Mouse (Mus musculus): ENCODE data around the gene Klhdc8a. TPM values are rescaled to one million over a fixed set of nuclear protein-coding genes. Genes with fewer than 3 reads are reported as not detected.
"Not testable (repeated sequence)": the region's sequence is repeated elsewhere in the genome, so short reads cannot be mapped to it uniquely, and the experiment has no call there.

Gene Klhdc8a
- polyA plus RNA-seq, 1 experiment from 2014 or later: 0.47 TPM

- Histone ChIP-seq H3K4me3 (no peak overlapping the region), H3K36me3 (no peaks in the 10 kb centered on the region), H3K27me3 (no peaks in the 10 kb centered on the region), H3K9ac (no peak overlapping the region; the same call in 1 of the 2 replicates), H3K4me1 (peaks cover 25% of the 10 kb centered on the region), H3K4me2 (replicated peaks) (no peak overlapping the region), H3K27ac (no peak overlapping the region), H3K9me3 (no peaks in the 10 kb centered on the region)
- ATAC-seq (ENCODE audit: insufficient number of reproducible peaks, insufficient read depth, low FRiP score, low TSS enrichment): no peak
- 58% methylated on average over 12 of the region's 12 CpGs for WGBS
Measured at GRCm38 (mm10) chr1:132335378-132335965, 37.0 kb downstream of the Klhdc8a start.

DNA sequence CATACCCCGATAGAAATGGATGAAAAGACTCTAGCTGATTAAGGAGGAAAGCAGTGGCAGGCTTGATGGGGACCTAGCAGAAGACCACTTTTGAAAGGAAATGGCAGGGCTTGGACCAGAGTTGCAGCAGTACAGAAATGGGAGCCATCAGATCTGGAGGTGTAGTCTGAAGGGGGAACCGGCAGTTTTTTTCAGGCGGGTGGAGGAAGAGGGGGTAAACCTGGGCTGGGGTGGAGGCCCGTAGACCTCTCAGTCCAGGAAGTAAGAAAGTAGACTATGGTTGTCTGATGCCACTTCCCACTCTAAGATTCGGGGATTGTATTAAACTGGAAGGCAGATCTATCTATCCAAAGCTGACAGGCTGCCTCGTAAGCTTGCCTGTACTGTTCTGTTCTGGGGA, 38.5 kb downstream of the Klhdc8a start:
- H3K36me3 ChIP-seq: no peaks in the 10 kb centered on the region
- H3K4me3 ChIP-seq: no peak overlapping the region
- no peak overlapping the region for H3K4me2 ChIP-seq (replicated peaks)
- WGBS: 72% methylated on average over 6 of the region's 6 CpGs
- ATAC-seq (ENCODE audit: insufficient number of reproducible peaks, insufficient read depth, low FRiP score, low TSS enrichment): no peak
- H3K4me1 ChIP-seq: peaks cover 25% of the 10 kb centered on the region
- no peaks in the 10 kb centered on the region for H3K9me3 ChIP-seq
- H3K27ac ChIP-seq: no peak overlapping the region
- no peaks in the 10 kb centered on the region for H3K27me3 ChIP-seq
- H3K9ac ChIP-seq: no peak overlapping the region

DNA sequence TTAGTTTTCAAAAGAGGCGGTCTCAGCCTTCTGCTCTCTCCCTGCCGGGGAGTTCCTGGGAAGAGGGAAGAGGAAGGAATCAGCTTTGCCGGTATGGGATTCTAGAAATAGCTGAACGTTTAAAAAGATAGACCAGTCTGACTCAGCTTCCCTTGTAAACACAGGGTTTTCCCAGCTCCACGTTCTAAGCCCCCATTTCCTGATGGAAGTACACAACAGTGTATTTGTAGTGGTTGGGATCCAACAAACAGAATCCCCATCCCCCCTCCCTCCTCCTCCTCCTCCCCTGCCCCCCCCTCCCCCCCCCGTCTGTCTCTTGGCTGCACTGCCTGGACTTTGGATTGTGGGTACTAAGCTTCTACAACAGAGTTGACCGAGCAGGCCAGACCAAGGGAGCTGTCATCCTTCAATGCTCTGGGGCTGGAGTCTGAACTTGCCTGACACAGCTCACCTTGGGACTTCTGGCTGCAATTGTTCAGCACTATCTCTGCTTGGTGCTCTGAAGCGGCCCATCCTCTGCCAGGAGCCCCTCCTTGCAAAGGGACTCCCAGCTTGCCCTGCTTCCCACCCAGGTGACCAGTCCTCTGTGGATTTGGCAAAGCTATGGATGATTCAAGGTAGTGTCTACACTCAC, 39.7 kb downstream of the Klhdc8a start:
- H3K27me3 ChIP-seq: no peaks in the 10 kb centered on the region
- no peak overlapping the region for H3K9ac ChIP-seq
- 44% methylated on average over 8 of the region's 8 CpGs for WGBS
- no peaks in the 10 kb centered on the region for H3K36me3 ChIP-seq
- no peak overlapping the region for H3K4me2 ChIP-seq (replicated peaks)
- H3K4me1 ChIP-seq: peaks cover 25% of the 10 kb centered on the region
- no peak overlapping the region for H3K27ac ChIP-seq
- ATAC-seq (ENCODE audit: insufficient number of reproducible peaks, insufficient read depth, low FRiP score, low TSS enrichment): no peak
- no peak overlapping the region for H3K4me3 ChIP-seq
- H3K9me3 ChIP-seq: no peaks in the 10 kb centered on the region

- H3K9me3 ChIP-seq: no peaks in the 10 kb centered on the region
- ATAC-seq (ENCODE audit: insufficient number of reproducible peaks, insufficient read depth, low FRiP score, low TSS enrichment): no peak
- no peak overlapping the region for H3K4me3 ChIP-seq
- no peaks in the 10 kb centered on the region for H3K36me3 ChIP-seq
- whole genome bisulfite sequencing: 46% methylated on average over 5 of the region's 5 CpGs
- no peaks in the 10 kb centered on the region for H3K4me1 ChIP-seq
- H3K27ac ChIP-seq: no peak overlapping the region
- H3K27me3 ChIP-seq: no peaks in the 10 kb centered on the region
- H3K4me2 ChIP-seq (replicated peaks): no peak overlapping the region
- no peak overlapping the region for H3K9ac ChIP-seq
Measured at GRCm38 (mm10) chr1:132341731-132342501, 43.5 kb downstream of the Klhdc8a start.

DNA sequence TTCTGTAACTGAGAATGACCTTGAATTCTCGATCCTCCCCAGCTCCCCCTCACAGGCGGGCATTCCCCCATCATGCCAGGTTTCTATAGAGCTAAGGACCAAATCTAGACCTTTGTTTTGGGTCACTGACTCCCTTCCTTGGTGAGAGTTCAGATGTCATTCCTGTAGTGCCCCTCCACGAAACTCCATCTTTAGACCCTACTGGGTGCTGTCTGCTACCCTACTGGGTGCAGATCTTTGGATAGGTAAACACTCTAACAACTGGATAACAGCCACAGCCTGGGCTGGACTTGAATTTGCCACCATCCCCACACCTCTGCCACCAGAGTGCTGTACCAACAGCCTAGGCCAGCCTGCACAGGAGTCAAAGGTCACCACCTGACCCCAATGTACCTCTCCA, 44.1 kb downstream of the Klhdc8a start:
- no peak for ATAC-seq (ENCODE audit: insufficient number of reproducible peaks, insufficient read depth, low FRiP score, low TSS enrichment)
- Histone ChIP-seq H3K36me3 (no peaks in the 10 kb centered on the region), H3K9ac (no peak overlapping the region), H3K4me2 (replicated peaks) (no peak overlapping the region), H3K27ac (no peak overlapping the region), H3K4me1 (no peaks in the 10 kb centered on the region), H3K9me3 (no peaks in the 10 kb centered on the region), H3K4me3 (no peak overlapping the region), H3K27me3 (no peaks in the 10 kb centered on the region)
- WGBS: 68% methylated on average over 3 of the region's 3 CpGs

GRCm38 (mm10) chr1:132343191-132343590, 44.8 kb downstream of the Klhdc8a start:
- H3K27me3 ChIP-seq: no peaks in the 10 kb centered on the region
- WGBS: 85% methylated on average over 2 of the region's 2 CpGs

GRCm38 (mm10) chr1:132343656-132344055, 45.2 kb downstream of the Klhdc8a start:
- 73% methylated on average over 1 of the region's 1 CpGs for WGBS
- no peak overlapping the region for H3K27ac ChIP-seq
- H3K9ac ChIP-seq: no peak overlapping the region
- ATAC-seq (ENCODE audit: insufficient number of reproducible peaks, insufficient read depth, low FRiP score, low TSS enrichment): no peak
- no peak overlapping the region for H3K4me3 ChIP-seq
- H3K4me1 ChIP-seq: no peaks in the 10 kb centered on the region
- no peaks in the 10 kb centered on the region for H3K27me3 ChIP-seq
- H3K36me3 ChIP-seq: no peaks in the 10 kb centered on the region
- H3K9me3 ChIP-seq: no peaks in the 10 kb centered on the region
- H3K4me2 ChIP-seq (replicated peaks): no peak overlapping the region

More at GRCm38 (mm10) chr1:132343191-132343590, 44.8 kb downstream of the Klhdc8a start:
- ATAC-seq (ENCODE audit: insufficient number of reproducible peaks, insufficient read depth, low FRiP score, low TSS enrichment): no peak
- H3K27ac ChIP-seq: no peak overlapping the region
- H3K9me3 ChIP-seq: no peaks in the 10 kb centered on the region
- no peaks in the 10 kb centered on the region for H3K4me1 ChIP-seq
- H3K9ac ChIP-seq: no peak overlapping the region
- H3K36me3 ChIP-seq: no peaks in the 10 kb centered on the region
- no peak overlapping the region for H3K4me2 ChIP-seq (replicated peaks)
- H3K4me3 ChIP-seq: no peak overlapping the region

- H3K9me3 ChIP-seq: no peaks in the 10 kb centered on the region
- no peak overlapping the region for H3K4me3 ChIP-seq
- no peaks in the 10 kb centered on the region for H3K27me3 ChIP-seq
- 77% methylated on average over 4 of the region's 4 CpGs for WGBS
- no peak overlapping the region for H3K27ac ChIP-seq
- H3K4me2 ChIP-seq (replicated peaks): no peak overlapping the region
- no peaks in the 10 kb centered on the region for H3K36me3 ChIP-seq
- H3K4me1 ChIP-seq: no peaks in the 10 kb centered on the region
- no peak for ATAC-seq (ENCODE audit: insufficient number of reproducible peaks, insufficient read depth, low FRiP score, low TSS enrichment)
- no peak overlapping the region for H3K9ac ChIP-seq
Measured at GRCm38 (mm10) chr1:132345514-132345913, 47.1 kb downstream of the Klhdc8a start.

DNA sequence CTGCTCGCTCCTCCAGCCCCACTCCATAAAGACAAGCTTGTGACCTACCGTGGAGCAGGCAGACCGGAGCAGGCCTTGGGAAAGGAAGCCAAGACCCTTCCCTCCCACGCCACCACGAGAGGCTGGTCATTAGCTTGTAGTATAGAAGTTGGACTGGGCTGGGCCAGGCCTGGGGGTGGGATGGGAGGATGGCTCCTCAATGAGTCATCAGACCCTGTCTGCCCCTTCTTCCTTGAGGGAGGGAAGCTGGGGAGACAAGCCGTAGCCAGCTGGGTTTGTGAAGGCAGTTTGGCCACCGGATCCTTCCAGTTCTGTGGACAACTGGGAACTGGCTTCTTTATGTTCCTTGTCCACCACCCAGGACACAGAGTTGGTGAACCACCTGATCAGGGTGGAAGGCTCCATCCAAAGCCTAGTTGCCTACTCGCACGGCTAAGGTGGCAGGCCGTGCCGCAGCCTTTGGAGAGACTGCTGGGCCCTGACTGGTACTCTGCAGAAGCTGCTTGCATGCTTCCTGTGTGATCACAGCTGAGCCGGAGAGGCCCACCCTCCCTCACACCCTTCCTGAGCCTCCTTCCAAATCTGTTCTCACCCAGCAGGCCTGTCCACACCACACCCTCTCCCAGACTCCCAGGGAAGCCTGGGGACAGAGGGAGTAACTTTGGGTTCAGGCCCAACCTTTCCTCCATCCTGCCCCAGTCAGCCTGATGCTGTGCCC, 47.9 kb downstream of the Klhdc8a start:
- Histone ChIP-seq H3K27ac (no peak overlapping the region), H3K36me3 (no peaks in the 10 kb centered on the region), H3K4me1 (no peaks in the 10 kb centered on the region), H3K9me3 (no peaks in the 10 kb centered on the region), H3K4me2 (replicated peaks) (no peak overlapping the region), H3K4me3 (no peak overlapping the region), H3K9ac (no peak overlapping the region), H3K27me3 (no peaks in the 10 kb centered on the region)
- 85% methylated on average over 12 of the region's 12 CpGs for WGBS
- no peak for ATAC-seq (ENCODE audit: insufficient number of reproducible peaks, insufficient read depth, low FRiP score, low TSS enrichment)

GRCm38 (mm10) chr1:132346951-132347350, 48.5 kb downstream of the Klhdc8a start:
- Histone ChIP-seq H3K36me3 (no peaks in the 10 kb centered on the region), H3K4me1 (no peaks in the 10 kb centered on the region), H3K4me2 (replicated peaks) (no peak overlapping the region), H3K27ac (no peak overlapping the region), H3K27me3 (no peaks in the 10 kb centered on the region), H3K9ac (no peak overlapping the region), H3K4me3 (no peak overlapping the region), H3K9me3 (no peaks in the 10 kb centered on the region)
- no peak for ATAC-seq (ENCODE audit: insufficient number of reproducible peaks, insufficient read depth, low FRiP score, low TSS enrichment)

GRCm38 (mm10) chr1:132348401-132348800, 50.0 kb downstream of the Klhdc8a start:
- no peak for ATAC-seq (ENCODE audit: insufficient number of reproducible peaks, insufficient read depth, low FRiP score, low TSS enrichment)
- Histone ChIP-seq H3K27me3 (no peaks in the 10 kb centered on the region), H3K27ac (no peak overlapping the region), H3K4me3 (no peak overlapping the region), H3K36me3 (no peaks in the 10 kb centered on the region), H3K4me1 (no peaks in the 10 kb centered on the region), H3K9me3 (no peaks in the 10 kb centered on the region), H3K9ac (no peak overlapping the region), H3K4me2 (replicated peaks) (no peak overlapping the region)
- WGBS: 83% methylated on average over 5 of the region's 5 CpGs

DNA sequence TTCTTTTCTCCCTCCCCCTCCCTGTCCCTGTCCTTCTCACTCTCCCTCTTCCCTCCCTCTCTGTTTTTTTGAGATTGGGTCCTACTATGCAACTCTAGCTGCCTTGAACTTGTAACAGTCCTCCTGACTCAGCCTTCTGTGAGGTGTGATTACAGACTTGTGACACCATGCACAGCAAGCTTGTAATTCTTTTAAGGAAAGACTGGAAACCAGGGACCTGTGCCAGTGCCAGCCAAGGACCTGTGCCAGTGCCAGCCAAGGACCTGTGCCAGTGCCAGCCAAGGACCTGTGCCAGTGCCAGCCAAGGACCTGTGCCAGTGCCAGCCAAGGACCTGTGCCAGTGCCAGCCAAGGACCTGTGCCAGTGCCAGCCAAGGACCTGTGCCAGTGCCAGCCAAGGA, 50.6 kb downstream of the Klhdc8a start:
- H3K4me3 ChIP-seq; H3K36me3 ChIP-seq; H3K27me3 ChIP-seq; H3K9ac ChIP-seq; H3K4me2 ChIP-seq (replicated peaks); H3K4me1 ChIP-seq; H3K27ac ChIP-seq; ATAC-seq (ENCODE audit: insufficient number of reproducible peaks, insufficient read depth, low FRiP score, low TSS enrichment); H3K9me3 ChIP-seq: not testable (repeated sequence)
